Mouse (Mus musculus): ENCODE results near the gene Rell1.

The Rell1 gene

GRCm38 (mm10) chr5:63952039-63952438 is 16.7 kb downstream of the Rell1 start:
- no peak for DNase-seq (ENCODE audit: low spot score)

GRCm38 (mm10) chr5:63951421-63951911 is 17.2 kb downstream of the Rell1 start:
- no peak for DNase-seq (ENCODE audit: low spot score)

- DNase-seq (ENCODE audit: low spot score) = no peak
Observed at GRCm38 (mm10) chr5:63949195-63949594, 19.5 kb downstream of the Rell1 start.

- no peak for DNase-seq (ENCODE audit: low spot score)
Observed at GRCm38 (mm10) chr5:63947526-63947925, 21.2 kb downstream of the Rell1 start.

- no peak for DNase-seq (ENCODE audit: low spot score)
Observed at GRCm38 (mm10) chr5:63943291-63943690, 25.4 kb downstream of the Rell1 start.

- no peak for DNase-seq (ENCODE audit: low spot score)
Observed at GRCm38 (mm10) chr5:63941891-63942290, 26.8 kb downstream of the Rell1 start.

GRCm38 (mm10) chr5:63938575-63938974 is 30.1 kb downstream of the Rell1 start:
- no peak for DNase-seq (ENCODE audit: low spot score)

- DNase-seq (ENCODE audit: low spot score) = peak; percentile 31
Observed at GRCm38 (mm10) chr5:63936740-63937139, 32.0 kb downstream of the Rell1 start.

GRCm38 (mm10) chr5:63935581-63935980 is 33.1 kb downstream of the Rell1 start:
- DNase-seq (ENCODE audit: low spot score) = no peak

GRCm38 (mm10) chr5:63932829-63933228 is 35.9 kb downstream of the Rell1 start:
- DNase-seq (ENCODE audit: low spot score) = no peak

- DNase-seq (ENCODE audit: low spot score) = no peak
Observed at GRCm38 (mm10) chr5:63930824-63931358, 37.8 kb downstream of the Rell1 start.

GRCm38 (mm10) chr5:63925035-63925628 is 43.6 kb downstream of the Rell1 start:
- DNase-seq (ENCODE audit: low spot score) = no peak

- no peak for DNase-seq (ENCODE audit: low spot score)
Observed at GRCm38 (mm10) chr5:63923305-63924025, 45.2 kb downstream of the Rell1 start.

- DNase-seq (ENCODE audit: low spot score) = no peak
Observed at GRCm38 (mm10) chr5:63918201-63918600, 50.5 kb downstream of the Rell1 start.

- no peak for DNase-seq (ENCODE audit: low spot score)
Observed at GRCm38 (mm10) chr5:63916457-63917139, 52.1 kb downstream of the Rell1 start.

GRCm38 (mm10) chr5:63914896-63915295 is 53.8 kb downstream of the Rell1 start:
- no peak for DNase-seq (ENCODE audit: low spot score)

- no peak for DNase-seq (ENCODE audit: low spot score)
Observed at GRCm38 (mm10) chr5:63910171-63910960, 58.3 kb downstream of the Rell1 start.

GRCm38 (mm10) chr5:63907513-63907912 is 61.2 kb downstream of the Rell1 start:
- no peak for DNase-seq (ENCODE audit: low spot score)

GRCm38 (mm10) chr5:63906149-63907093 is 62.3 kb downstream of the Rell1 start:
- peak; percentile 46 for DNase-seq (ENCODE audit: low spot score)

GRCm38 (mm10) chr5:63903329-63903728 is 65.4 kb downstream of the Rell1 start:
- no peak for DNase-seq (ENCODE audit: low spot score)

GRCm38 (mm10) chr5:63897820-63898110 is 70.9 kb downstream of the Rell1 start:
- no peak for DNase-seq (ENCODE audit: low spot score)

Measured in testis, postnatal 14 days (tissue).